Mouse (Mus musculus) kidney, postnatal 36 days (tissue): Measurements from ENCODE around the gene Slx1b.
A peak's percentile ranks its signal among the peaks of the same experiment; 100 is the strongest.
"Not testable (repeated sequence)": the region's sequence is repeated elsewhere in the genome, so short reads cannot be mapped to it uniquely, and the experiment has no call there.

Experiments used
- DNase-seq, 2 experiments: peaks; one replicate each; pipeline ENCODE4 v3.0.0; 2021 to 2022; ENCODE audit warnings: mixed read lengths in 2 of 2

The Slx1b gene

DNA sequence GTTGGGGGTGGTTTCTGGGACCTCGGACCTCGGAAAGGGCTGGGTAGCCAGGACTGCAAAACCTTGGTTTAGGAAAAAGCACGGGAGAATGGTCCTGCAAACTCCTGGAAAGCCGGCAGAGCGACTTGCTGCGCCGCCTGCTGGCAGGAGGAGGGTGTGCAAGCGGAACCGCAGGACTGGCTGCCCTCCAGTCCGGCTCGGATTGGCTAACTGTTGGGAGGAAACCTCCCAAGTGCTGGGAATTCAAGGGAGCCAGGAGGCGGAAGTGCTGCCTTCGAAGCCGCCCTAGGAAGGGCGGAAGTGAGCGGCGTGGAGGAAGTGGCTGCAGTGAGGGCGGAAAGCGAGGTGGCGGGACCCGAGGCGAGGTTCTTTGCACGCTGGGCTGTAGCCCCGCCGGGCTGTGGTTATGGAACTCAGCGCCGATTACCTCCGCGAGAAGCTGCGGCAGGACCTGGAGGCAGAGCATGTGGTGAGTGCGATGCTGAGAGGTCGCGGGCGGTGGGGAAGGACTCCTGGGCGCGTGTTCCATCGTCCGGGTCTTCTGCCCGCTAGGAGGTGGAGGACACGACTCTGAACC is at the start of gene Slx1b:
TSS of gene Slx1b (minus strand) at position 154 of the 577 bp plus-strand sequence.
- peak; percentile 95 to 97 for DNase-seq

DNA sequence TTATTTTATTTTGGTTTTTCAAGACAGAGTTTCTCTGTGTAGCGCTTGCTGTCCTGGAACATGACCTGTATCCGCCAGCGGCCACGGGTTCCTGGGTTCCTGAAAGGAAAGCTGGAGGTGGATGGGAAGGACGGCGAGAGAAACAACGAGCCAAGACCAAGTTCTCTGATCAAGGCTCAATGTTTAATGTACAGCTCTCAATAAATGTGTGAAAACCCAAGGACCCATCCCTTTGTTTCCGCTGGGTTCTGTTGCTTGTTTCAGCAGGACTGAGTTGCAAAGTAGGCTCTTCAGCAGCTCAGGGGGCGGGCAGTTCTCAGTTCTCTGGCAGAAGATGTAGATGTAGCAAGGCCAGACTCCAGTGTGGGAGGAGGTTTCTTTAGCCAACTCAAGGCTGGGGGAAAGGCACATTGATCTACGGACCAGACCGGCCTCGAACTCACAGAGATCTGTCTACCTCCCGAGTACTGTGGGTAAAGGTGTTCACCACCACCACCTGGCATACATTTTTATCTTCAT is 46.4 kb upstream of the Slx1b start:
- no peak for DNase-seq

DNA sequence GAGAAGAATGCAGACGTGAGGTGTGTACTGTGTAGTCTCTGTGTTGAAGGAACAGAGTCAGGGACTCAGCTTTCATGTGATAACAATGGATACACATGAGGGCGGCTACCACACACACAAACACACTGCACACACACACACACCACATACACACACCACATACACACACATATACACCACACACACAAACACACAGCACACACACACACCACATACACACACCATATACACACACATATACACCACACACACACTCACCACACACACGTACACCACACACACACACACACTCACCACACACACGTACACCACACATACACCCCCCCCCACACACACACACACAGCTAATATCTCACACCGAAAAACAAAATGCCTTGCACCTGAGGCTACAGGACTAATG is 45.9 kb upstream of the Slx1b start:
- no peak for DNase-seq

DNA sequence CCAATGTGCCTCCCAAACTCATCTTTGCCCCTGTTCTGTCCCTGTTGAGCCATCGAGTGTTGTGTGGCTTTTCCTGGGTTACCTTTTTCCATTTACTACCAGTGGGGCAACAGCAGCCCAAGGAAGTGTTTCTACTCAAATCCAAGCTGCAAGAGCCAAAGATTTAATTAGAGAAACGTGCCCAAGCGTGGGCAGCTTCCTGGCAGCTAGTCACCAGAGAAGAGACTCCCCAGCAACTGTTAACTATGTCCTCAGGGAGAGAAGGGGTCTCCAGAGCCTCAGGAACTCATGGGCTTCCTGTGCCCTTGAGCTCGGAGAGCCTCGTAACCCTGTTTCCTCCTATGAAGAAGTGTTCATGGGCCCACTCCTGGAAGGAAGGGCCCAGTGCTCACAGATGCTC is 45.4 kb upstream of the Slx1b start:
- no peak for DNase-seq

DNA sequence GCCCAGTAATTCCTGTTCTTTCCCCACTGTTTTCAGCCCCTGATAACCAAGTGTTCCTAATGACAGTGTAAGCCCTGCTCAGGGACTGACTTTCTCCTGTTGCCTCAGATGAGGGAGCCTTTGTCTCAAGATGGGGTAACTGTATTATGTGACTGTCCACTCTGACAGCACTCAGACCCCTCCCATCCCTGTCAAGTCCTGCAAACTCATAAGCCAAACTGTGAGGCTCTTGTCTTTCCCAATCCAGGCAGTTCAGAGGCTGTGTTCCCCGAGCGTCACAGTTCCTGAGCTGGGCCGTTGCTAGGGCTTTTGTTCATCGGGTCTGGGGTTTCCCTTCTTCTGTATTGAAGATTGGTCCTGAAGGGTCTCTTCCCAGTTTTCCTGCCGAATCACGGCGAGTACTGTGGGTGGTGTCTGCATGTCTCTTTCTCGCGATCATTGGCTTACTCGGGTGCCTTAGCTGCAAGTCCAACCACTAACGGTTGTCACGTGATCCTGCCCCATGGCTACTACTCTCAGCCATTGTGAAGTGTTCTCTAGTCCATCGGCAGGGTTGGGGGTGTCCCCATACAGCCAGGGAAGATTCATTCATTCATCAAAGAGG is 44.6 kb upstream of the Slx1b start:
- no peak for DNase-seq

DNA sequence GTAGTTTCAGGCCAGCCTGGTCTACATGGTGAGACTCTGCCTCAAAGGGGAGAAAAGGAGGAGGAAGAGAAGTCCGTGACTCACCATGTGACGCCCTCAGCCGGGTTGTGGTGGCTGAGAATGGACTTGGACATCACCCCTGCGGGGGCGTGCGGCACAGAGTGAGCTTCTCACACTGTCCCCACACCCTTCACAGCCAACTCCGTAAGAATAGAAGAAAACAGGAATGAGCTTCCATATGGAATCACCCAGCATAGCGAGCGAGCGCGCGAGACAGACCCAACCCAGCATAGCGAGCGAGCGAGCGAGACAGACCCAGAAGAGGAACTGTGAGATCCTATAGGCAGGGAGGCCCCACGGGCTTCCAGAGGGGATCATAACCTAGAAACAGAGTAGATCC is 44.0 kb upstream of the Slx1b start:
- DNase-seq: no peak

DNA sequence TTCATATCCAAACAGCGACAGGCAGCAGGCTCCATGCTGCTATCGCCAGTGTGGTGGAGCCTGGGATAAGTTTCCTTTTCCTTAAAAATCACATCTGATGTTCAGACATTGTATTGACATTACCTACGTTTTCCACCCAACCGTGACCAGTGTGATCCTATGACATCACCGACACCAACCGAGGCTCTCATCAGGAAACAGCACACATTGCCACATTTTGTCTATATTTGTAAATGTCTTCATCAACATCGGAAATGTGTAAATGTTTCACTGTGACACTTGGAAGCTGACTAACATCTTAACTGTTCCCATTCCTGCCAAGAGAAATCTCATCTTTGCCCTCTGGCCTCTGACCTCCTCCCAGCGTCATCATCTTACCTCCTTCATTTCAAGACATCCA is 40.5 kb upstream of the Slx1b start:
- no peak for DNase-seq

DNA sequence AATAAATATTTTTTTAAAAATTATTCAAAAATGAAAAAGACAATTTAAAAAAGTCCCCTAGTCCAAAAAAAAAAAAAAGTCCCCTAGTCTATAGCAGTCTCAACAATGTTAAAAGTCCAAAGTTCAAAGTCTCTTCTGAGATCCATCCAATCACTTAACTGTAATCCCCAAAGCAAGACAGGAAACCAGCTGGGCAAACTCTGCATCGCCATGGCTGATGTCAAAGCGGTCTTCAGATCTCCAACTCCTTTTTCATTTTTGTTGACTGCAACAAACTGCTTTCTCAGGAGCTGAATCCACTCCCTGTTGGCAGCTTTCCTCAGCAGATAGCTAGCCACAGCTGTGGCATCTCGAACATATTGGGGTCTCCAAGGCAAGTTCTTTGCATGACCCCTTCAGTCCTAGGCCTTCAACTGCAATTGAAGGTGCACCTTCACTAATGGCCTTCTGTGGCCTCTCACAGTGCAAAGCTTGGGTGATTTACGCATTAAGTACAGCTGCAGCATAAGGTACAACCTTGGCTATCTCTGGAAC is 34.7 kb upstream of the Slx1b start:
- not testable (repeated sequence) for DNase-seq

DNA sequence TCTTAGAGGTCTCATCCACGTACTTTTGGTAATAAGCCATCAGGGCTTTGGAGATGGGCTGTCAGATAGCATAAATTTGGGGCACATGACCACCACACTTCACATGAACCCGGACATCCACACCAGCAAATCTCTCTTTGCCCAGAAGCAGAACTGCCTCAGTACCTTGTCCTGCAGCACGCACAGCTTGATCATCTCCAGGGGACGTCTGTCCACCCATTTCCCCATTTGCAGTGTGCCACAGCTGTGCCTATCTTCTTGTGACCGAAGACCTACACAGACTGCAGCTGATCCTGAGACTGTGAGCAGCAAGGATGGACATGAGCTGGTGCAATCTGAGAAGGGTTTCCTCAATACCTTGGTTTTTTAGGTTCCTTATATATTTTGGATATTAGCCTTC is 30.1 kb upstream of the Slx1b start:
- DNase-seq: no peak

DNA sequence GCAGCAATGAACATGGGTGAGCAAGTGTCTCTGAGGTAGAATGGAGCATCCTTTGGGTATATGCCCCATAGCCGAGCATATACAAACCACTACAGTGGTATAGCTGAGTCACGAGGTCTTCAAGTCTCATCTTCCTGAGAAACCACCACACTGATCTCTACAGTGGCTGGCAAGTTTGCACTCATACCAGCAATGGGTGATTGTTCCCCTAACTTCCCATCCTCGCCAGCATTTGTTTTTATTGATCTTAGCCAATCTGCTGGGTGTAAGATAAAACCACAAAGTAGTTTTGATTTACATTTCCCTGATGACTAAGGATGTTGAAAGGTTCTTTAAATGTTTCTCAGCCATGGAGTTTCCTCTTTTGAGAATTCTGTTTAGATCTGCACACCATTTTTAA is 29.5 kb upstream of the Slx1b start:
- DNase-seq: no peak

DNA sequence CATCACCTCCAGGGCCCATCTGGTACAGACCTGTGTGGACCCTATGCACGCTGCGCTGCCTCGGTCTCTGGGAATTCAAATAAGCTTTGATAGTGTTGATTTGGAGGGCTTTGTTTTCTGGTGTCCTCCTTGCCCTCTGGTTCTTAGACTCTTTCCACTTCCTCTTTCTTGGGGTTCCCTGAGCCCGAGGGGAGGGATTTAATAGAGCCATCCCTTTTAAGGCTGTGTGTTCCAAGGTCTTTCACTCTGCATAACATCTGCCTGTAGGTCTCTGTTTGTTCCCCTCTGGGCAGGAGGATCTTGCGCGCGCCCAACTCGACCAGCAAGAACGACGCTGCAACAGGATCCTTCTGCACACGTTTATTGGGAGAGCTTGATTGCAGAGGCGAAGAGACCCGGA is 26.1 kb upstream of the Slx1b start:
- DNase-seq: no peak

DNA sequence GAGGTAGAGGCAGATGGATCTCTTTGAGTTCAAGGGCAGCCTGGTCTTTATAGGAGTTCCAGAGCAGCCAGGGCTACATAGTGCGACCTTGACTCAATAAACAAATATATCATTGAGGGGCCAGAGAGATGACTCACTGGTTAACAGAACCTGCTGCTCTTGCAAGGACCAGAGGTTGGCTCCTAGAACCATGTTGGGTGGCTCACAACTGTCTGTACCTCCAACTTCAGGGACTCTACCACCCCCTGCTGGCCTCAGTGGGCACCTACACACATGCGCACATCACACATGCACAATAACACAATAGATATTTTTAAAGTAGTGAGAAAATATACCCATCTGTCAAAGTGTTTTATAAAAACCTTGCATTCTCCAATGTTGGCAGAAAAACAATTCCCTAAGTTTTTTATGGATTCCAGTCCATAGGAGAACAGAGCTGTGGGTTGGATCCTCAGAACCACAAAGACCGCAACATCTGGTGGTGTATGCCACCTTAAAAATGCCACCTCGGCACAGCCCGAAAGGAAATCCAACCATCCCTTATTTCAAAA is 23.3 kb upstream of the Slx1b start:
- no peak for DNase-seq

DNA sequence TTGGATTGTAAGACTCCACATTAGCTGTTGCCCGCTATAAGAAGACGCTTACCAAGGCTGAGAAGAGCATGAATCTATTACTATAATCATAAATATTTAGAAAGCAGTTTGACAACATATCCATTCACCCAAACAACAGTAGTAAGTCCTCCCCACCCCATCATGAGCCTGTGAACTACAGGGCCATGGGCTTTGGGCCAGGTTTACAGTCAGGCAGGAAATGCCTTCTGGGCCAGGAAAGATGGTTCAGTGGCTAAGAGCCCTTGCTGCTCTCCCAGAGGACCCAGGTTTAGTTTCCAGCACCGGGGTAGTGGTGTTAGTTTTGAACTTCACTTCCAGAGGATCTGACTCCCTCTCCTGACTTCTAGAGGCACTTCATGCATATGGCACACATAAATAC is 22.0 kb upstream of the Slx1b start:
- DNase-seq: no peak

DNA sequence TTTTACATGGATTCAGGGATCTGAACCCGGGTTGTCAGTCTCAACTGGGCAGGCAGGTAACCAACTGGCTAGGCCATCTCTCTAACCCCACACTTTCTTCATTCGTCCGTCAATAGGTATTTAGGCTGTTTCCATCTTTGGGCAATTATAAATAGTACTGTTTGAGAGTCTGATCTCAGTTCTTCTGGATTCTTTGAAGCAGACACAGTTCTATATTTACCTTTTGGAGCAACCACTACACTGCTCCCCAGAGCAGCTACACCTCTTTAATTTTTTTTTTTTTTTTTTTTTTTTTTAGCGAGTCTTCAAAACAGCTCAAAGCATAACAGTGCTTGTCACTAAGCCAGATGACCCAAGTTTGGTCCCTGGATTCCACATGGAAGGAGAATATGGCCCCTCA is 20.1 kb upstream of the Slx1b start:
- DNase-seq: no peak

DNA sequence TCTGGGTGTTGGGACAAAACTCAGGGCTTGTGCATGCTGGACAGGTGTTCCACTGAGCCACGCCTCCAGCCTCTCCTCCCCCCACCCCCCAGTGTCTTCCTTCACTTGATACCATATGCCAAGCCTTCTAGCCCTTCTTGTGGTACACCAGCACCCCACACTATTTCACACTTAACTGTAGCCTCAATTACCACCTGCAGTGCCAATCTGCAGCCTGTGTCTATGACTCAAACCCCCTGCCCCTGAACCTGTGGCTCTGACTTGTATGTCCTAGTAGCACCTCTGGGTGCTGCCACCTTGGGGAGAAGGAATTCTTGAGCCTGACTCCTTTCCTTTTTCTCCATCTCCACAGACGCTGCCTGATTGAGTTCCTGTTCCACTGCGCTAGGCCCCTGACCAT is 16.3 kb upstream of the Slx1b start:
- no peak for DNase-seq

DNA sequence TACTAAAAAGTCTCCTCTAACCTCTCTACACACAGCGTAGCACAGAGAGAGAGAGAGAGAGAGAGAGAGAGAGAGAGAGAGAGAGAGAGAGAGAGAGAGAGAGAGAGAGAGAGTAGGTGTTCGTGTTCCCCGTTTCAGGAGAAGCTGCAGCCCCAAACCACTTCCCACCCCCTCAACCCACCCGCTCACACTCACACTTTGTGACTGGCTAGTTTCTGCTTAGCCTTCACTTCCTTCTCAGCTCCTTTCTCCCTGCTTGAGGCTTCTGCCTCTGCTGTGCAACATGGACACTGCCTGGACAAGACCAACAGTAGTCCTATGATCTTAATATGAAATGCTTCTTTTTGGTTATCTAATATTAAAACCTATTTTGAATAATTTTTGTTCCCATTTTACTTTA is 14.7 kb upstream of the Slx1b start:
- DNase-seq: no peak

DNA sequence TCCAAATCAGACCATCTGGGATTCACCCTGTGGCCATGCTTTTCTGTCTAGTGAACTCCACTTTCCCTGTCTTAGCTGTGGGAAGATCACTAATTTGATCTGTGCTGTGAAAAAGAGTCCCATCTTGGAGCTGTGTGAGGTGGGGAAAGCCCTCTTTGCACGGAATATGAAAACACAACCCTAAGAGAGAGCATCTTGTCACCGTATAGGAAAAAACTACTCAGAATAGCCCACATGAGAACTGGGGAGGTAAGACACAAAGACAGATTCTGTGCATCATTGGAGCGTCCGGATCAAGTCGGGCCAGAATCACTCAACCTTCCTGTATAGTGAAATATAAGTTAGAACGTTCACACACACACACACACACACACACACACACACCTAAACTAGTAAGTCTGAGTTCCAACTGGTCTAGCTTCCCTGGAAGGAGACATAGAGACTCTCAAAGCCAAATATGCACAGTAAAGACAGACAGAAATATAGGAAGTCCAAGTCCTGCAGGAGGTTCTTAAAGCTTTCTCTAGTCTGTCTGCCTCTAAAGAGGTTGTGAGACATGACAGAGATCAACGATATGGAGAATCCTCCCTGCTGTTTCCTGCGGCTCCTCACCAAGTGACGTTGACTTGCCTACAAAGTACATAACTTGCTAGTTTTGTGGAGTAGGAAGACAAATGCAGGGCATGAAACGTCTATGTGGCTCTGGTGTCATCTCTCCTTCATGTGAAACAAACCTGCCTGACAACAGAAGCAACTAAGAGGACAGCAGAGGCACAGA is 12.8 kb upstream of the Slx1b start:
- DNase-seq: no peak

DNA sequence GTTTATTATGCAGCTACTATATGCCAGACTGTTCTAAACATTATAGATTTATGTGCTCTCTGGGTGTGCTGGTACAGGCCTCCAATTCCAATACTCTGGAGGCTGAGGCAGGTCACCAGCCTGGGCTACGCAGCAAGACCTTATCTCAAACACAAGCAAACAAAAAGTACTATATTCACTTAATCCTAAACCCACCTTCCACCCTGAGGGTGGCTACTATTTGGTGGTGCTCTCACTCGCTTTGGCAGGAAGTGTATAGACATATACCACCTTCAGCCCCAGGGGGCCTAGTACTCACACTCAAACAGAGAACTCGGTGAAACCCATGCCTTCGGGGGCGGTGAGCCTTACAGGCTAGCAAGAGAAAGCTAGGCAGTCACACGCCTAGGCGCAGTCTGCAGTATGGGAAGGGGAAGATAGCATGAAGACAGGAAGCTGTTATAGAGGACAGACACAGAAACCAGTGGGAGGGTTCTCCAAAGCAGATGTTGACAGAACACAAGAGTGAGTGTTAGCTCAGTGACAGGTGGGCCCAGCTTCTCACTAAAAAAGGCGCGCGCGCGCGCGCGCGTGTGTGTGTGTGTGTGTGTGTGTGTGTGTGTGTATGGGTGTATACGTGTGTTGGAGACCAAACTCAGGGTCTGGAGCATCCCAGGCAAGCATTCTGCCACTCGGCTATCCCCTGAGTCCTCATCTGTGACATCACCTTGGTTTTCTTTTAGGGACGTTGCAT is 12.0 kb upstream of the Slx1b start, which contains the start of gene Coro1a:
TSS of gene Coro1a (minus strand) at position 346 of the 733 bp plus-strand sequence.
- DNase-seq: no peak

DNA sequence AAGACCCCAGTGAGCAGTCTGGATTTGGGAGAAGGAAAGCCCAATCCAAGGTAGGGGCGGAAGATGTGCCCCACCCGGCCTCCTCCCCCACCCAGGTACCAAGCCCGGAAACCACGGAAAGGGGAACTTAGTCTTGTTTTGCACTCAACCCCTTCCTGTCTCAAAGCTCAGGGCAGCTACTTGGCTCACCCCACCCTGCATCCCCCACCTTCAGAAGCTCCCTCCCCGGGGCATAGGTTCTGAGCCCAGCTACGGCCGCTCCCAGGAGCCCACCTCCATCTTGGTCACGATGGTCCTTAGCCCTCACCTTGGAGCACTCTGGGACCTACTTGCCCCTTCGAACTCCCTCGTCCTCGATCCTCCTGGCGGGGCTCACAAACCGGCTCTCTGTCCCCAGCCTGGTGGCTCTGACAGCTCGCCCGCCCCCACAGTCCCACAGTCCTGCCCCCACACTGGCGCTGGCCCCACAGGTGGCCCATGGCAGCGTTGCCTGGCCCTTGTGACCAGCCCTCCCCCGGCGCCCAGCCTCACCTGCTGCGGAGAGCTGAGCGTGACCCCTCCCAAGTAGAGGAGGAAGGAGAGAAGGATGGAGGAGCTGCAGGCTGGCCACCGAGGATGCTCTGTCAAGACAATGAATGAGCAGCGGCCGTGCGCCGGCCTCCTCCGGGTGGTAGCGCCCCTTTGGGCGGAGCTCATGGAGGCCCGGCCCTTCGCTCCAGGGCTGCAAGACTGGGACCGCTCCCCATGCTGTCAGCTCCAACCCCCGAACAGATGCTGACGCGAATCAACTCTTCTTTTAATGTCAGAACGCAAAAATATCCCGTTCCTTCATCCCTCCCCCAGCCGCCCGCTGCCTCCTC is 8.8 kb upstream of the Slx1b start:
- peak in 1 of 2 experiments; percentile 79 for DNase-seq

DNA sequence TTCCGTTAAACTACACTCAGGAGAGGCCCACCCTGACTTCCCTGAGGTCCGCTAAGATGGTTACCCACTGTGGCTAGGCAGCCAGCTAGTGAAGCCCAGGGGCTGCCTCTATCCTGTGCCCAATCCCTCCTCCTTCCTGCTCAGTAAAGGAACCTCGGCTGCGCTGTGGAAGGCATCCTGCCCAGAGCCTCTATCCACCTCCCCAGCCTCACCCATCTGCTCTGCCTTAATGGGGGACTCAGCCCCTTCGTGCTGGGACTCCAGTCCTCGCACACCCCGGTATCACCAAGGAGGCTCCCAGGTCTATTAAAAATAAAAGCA is 8.1 kb upstream of the Slx1b start:
- no peak for DNase-seq

DNA sequence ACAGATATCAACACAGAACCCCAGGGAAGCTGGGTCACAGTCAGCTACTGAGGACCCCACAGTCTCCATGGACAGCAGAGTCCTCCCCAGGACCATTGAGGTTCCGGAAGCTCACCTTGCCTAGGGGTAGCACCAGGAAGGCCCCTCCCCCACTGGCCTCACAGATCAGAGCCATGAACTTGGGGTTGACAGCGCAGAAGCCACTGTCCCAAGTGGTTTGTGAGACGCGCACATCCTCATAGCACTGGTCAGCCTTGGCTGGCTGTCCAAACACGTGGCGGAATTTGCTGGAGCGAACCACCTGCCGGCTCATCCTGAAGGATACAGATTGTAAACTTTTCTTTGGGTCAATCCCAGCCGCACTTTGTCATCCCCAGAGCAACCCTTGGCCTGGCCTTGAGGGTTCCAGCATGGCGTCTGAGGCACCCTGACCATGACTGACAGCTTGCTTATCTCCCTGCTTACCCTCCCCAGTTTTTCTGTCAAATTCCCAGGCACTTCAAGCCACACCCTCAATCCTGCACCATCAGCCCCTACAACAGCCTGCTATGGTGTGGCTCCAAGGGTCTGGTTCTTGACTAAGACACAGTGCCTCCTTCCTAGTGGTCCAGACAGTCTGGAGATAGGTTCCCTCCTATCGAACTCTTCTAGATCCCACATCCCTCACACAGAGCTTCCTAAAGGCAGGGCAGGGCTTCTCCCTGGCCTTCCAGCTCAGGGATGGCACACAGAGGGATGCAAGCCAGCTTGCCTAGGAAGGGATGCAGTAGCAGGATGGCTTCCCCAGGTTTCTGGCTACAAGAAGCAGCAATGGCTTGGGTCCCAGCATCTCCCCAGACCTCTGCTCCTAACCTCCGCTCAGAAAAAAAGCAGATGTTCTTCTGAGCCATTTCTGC is 7.5 kb upstream of the Slx1b start:
- no peak for DNase-seq
